Mouse (Mus musculus) testis, adult 2 months (tissue): Measurements from ENCODE around the gene Mrpl21.

Experiments
- CTCF ChIP-seq: fragments of 200-500 bp; IDR thresholded peaks from 2 replicates; pipeline ENCODE4 v1.5.1; 2012; ENCODE audit warnings: low read depth, mild to moderate bottlenecking, inconsistent platforms, low read length, moderate library complexity; ENCODE audit not compliant: control insufficient read depth, insufficient read depth, insufficient replicate concordance
- POLR2A ChIP-seq: fragments of 200-500 bp; IDR thresholded peaks from 2 replicates; pipeline ENCODE4 v1.6.1; 2012; ENCODE audit warnings: low read depth, mild to moderate bottlenecking, inconsistent platforms, low read length, moderate library complexity; ENCODE audit not compliant: control insufficient read depth

GRCm38 (mm10) chr19:3271366-3271765 is 11.3 kb upstream of the Mrpl21 start:
- no peak for TF ChIP-seq CTCF
- TF ChIP-seq POLR2A: no peak
